Comparison of ENCODE assay signal across 17 mouse cellular contexts in the genomic region with DNA sequence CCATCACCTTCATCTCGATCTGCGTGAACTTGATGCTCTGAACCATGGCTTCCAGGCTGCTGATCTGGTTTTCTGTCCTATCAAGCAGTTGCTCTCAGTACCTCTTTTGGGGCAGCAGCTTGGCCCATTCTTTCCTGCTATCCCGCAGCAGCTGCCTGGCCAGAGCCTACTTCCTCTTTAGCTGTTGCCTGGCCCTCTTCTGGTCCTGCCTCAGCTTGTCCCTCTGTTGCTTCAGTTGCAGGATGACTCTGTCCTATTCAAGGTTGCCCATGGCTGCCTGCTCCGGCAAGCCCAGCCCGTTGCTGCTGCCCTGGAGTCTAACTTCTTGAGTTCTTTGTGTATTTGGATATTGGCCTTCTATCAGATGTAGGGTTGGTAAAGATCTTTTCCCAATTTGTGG.
"Had no signal": no experiment of that assay in that cellular context is flagged by ENCODE, and none has a peak within 500 bp of the region (broad histone marks: within the 10 kb centered on the region; RNA-seq: fewer than 3 reads in every experiment).

No protein-coding gene starts in this region.

- H3K4me1 ChIP-seq: liver, embryonic 13.5 days; midbrain, embryonic 15.5 days; neural tube, embryonic 12.5 days; neural tube, embryonic 15.5 days; stomach, embryonic 15.5 days had no signal

- DNase-seq: kidney, adult 18-20 months; kidney, adult 9 months; kidney, postnatal 14 days; kidney, postnatal 4 days; liver, embryonic 13.5 days; lung, embryonic 14.5 days; right cerebral cortex, adult 18-20 months; right cerebral cortex, postnatal 14 days; right cerebral cortex, postnatal 4 days; thymus, postnatal 25 days had no signal

- H3K36me3 ChIP-seq: liver, embryonic 13.5 days; midbrain, embryonic 15.5 days; neural tube, embryonic 12.5 days; neural tube, embryonic 15.5 days; stomach, embryonic 15.5 days had no signal

- ATAC-seq: lung, postnatal 0 days; midbrain, embryonic 15.5 days had no signal

- H3K4me3 ChIP-seq: liver, embryonic 13.5 days; midbrain, embryonic 15.5 days; neural tube, embryonic 12.5 days; neural tube, embryonic 15.5 days; stomach, embryonic 15.5 days had no signal

- H3K9ac ChIP-seq: liver, embryonic 13.5 days; lung, embryonic 14.5 days; midbrain, embryonic 15.5 days; neural tube, embryonic 12.5 days; neural tube, embryonic 15.5 days; stomach, embryonic 15.5 days had no signal

- H3K4me2 ChIP-seq: liver, embryonic 13.5 days; lung, embryonic 14.5 days; midbrain, embryonic 11.5 days; midbrain, embryonic 15.5 days; neural tube, embryonic 12.5 days; neural tube, embryonic 15.5 days; stomach, embryonic 15.5 days had no signal

- H3K27me3 ChIP-seq: liver, embryonic 13.5 days; midbrain, embryonic 15.5 days; neural tube, embryonic 12.5 days; neural tube, embryonic 15.5 days; stomach, embryonic 15.5 days had no signal

- H3K27ac ChIP-seq: liver, embryonic 13.5 days; macrophage; midbrain, embryonic 15.5 days; neural tube, embryonic 12.5 days; neural tube, embryonic 15.5 days; stomach, embryonic 15.5 days had no signal

- H3K9me3 ChIP-seq: liver, embryonic 13.5 days; midbrain, embryonic 15.5 days; neural tube, embryonic 12.5 days; neural tube, embryonic 15.5 days; stomach, embryonic 15.5 days had no signal
